Mouse (Mus musculus) myocyte (in vitro differentiated cells): ENCODE measurements around the gene Nisch. TPM values are rescaled to one million over a fixed set of nuclear protein-coding genes. Genes with fewer than 3 reads are reported as not detected.

Experiments
- H3K27me3 ChIP-seq: one replicate; pipeline ENCODE4 v1.6.1; 2011; ENCODE audit not compliant: control insufficient read depth, insufficient read depth, insufficient read length
- H3K36me3 ChIP-seq: one replicate; pipeline ENCODE4 v1.6.1; 2011; ENCODE audit not compliant: control insufficient read depth, insufficient read depth
- H3K4me2 ChIP-seq: one replicate; pipeline ENCODE4 v1.6.1; 2011; ENCODE audit warnings: low read depth, control low read depth
- H3K4me3 ChIP-seq: one replicate; pipeline ENCODE4 v1.5.1; 2011; ENCODE audit warnings: mild to moderate bottlenecking, control low read depth, moderate library complexity
- H3K79me2 ChIP-seq: one replicate; pipeline ENCODE4 v1.6.1; 2011; ENCODE audit not compliant: control insufficient read depth, insufficient read depth
- H3ac ChIP-seq: one replicate; pipeline ENCODE4 v1.6.1; 2011; ENCODE audit not compliant: control insufficient read depth, insufficient read length
- CEBPB ChIP-seq: IDR thresholded peaks from 2 replicates; pipeline ENCODE4 v1.6.1; 2011; ENCODE audit warnings: mild to moderate bottlenecking, moderate library complexity; ENCODE audit not compliant: poor library complexity, insufficient read depth, severe bottlenecking
- E2F4 ChIP-seq: IDR thresholded peaks from one replicate; pipeline ENCODE4 v1.6.1; 2011; ENCODE audit warnings: mild to moderate bottlenecking, control low read depth, moderate library complexity; ENCODE audit not compliant: insufficient read depth
- MAX ChIP-seq: IDR thresholded peaks from one replicate; pipeline ENCODE4 v1.6.1; 2011; ENCODE audit warnings: low read depth, mild to moderate bottlenecking, control low read depth
- MYOD1 ChIP-seq, 3 experiments: IDR thresholded peaks; one replicate each; pipeline ENCODE4 v1.6.1; 2011; ENCODE audit warnings: control low read depth in 2 of 3, low read depth in 2 of 3, mild to moderate bottlenecking in 2 of 3, moderate library complexity in 1 of 3; ENCODE audit not compliant: insufficient read length in 2 of 3, control insufficient read depth in 1 of 3
- MYOG ChIP-seq, 3 experiments: IDR thresholded peaks; one replicate each; pipeline ENCODE4 v1.6.1; 2011; ENCODE audit warnings: control low read depth in 2 of 3, low read depth in 2 of 3, mild to moderate bottlenecking in 2 of 3; ENCODE audit not compliant: insufficient read length in 2 of 3, control insufficient read depth in 1 of 3, insufficient read depth in 1 of 3
- POLR2A ChIP-seq: IDR thresholded peaks from one replicate; pipeline ENCODE4 v1.6.1; 2011; ENCODE audit warnings: low read depth, mild to moderate bottlenecking, control low read depth, moderate library complexity; ENCODE audit not compliant: insufficient read length
- POLR2AphosphoS2 ChIP-seq: IDR thresholded peaks from one replicate; pipeline ENCODE4 v1.6.1; 2011; ENCODE audit warnings: low read depth, control low read depth; ENCODE audit not compliant: insufficient read length
- REST ChIP-seq: IDR thresholded peaks from one replicate; pipeline ENCODE4 v1.6.1; 2011; ENCODE audit warnings: mild to moderate bottlenecking, control low read depth, moderate library complexity; ENCODE audit not compliant: insufficient read depth, insufficient read length
- SRF ChIP-seq: IDR thresholded peaks from one replicate; pipeline ENCODE4 v1.6.1; 2011; ENCODE audit warnings: low read depth; ENCODE audit not compliant: control insufficient read depth, insufficient read length
- TCF12 ChIP-seq: IDR thresholded peaks from one replicate; pipeline ENCODE4 v1.6.1; 2011; ENCODE audit warnings: mild to moderate bottlenecking, control low read depth; ENCODE audit not compliant: poor library complexity, insufficient read depth, severe bottlenecking
- TCF3 ChIP-seq: IDR thresholded peaks from one replicate; pipeline ENCODE4 v1.6.1; 2011; ENCODE audit warnings: low read depth, control low read depth; ENCODE audit not compliant: insufficient read length
- USF1 ChIP-seq: IDR thresholded peaks from one replicate; pipeline ENCODE4 v1.6.1; 2011; ENCODE audit warnings: low read depth, mild to moderate bottlenecking, control low read depth, moderate library complexity
- polyA plus RNA-seq: library from polyadenylated mRNA; unstranded; fragments of >200 nt; fragmentation: generic; extraction: Trizol; gene quantifications from one replicate; pipeline ENCODE4 v1.2.1, GENCODE M21; 2012; ENCODE audit warnings: missing spikeins

The Nisch gene
- polyA plus RNA-seq, 1 experiment: 266 TPM

- Histone ChIP-seq H3K4me2 (no peak overlapping the region), H3K27me3 (no peaks in the 10 kb centered on the region), H3K36me3 (peaks cover 51% of the 10 kb centered on the region), H3K4me3 (no peak overlapping the region), H3K79me2 (peaks cover 8% of the 10 kb centered on the region), H3ac (no peak overlapping the region)
- TF ChIP-seq POLR2A (no peak), TCF12 (no peak), REST (no peak), MAX (no peak), MYOD1 (IDR thresholded peaks at IDR 0.05; ENCODE audit: control insufficient read depth in 1 of 3, insufficient read length in 2 of 3, low read depth in 2 of 3) (no peak), POLR2AphosphoS2 (no peak), TCF3 (no peak)
Observed at GRCm38 (mm10) chr14:31181512-31181911, 35.2 kb downstream of the Nisch start.

- Histone ChIP-seq H3ac (no peak overlapping the region), H3K27me3 (no peaks in the 10 kb centered on the region), H3K36me3 (peaks cover 45% of the 10 kb centered on the region), H3K4me3 (no peak overlapping the region), H3K79me2 (peaks cover 8% of the 10 kb centered on the region), H3K4me2 (no peak overlapping the region)
- TF ChIP-seq REST (no peak), TCF12 (no peak), POLR2AphosphoS2 (peak; percentile 1), USF1 (no peak), CEBPB (no peak), SRF (no peak), E2F4 (no peak), MYOD1 (IDR thresholded peaks at IDR 0.05; ENCODE audit: control insufficient read depth in 1 of 3, insufficient read length in 2 of 3, low read depth in 2 of 3) (peak in 2 of 3 experiments; percentile 5 to 7), POLR2A (peak; percentile 26), MAX (no peak), MYOG (IDR thresholded peaks at IDR 0.05; ENCODE audit: control insufficient read depth in 1 of 3, insufficient read depth in 1 of 3, insufficient read length in 2 of 3, low read depth in 2 of 3) (peak in 1 of 3 experiments; percentile 24), TCF3 (no peak)
Observed at GRCm38 (mm10) chr14:31179677-31180365, 36.9 kb downstream of the Nisch start.

- TF ChIP-seq TCF3: no peak
- peak in 1 of 3 experiments; percentile 69 for TF ChIP-seq MYOG (IDR thresholded peaks at IDR 0.05; ENCODE audit: control insufficient read depth in 1 of 3, insufficient read depth in 1 of 3, insufficient read length in 2 of 3, low read depth in 2 of 3)
- TF ChIP-seq USF1: no peak
- TF ChIP-seq SRF: no peak
- no peak for TF ChIP-seq POLR2A
- no peak for TF ChIP-seq E2F4
- TF ChIP-seq REST: no peak
- TF ChIP-seq MYOD1 (IDR thresholded peaks at IDR 0.05; ENCODE audit: control insufficient read depth in 1 of 3, insufficient read length in 2 of 3, low read depth in 2 of 3): peak in 2 of 3 experiments; percentile 58 to 81
- no peak for TF ChIP-seq TCF12
- TF ChIP-seq POLR2AphosphoS2: peak; percentile 47
- no peak for TF ChIP-seq MAX
- no peak for TF ChIP-seq CEBPB
- H3ac ChIP-seq: no peak overlapping the region
- H3K36me3 ChIP-seq: peaks cover 56% of the 10 kb centered on the region
- no peak overlapping the region for H3K4me3 ChIP-seq
- peaks cover 4% of the 10 kb centered on the region for H3K79me2 ChIP-seq
- H3K4me2 ChIP-seq: no peak overlapping the region
- no peaks in the 10 kb centered on the region for H3K27me3 ChIP-seq
Observed at GRCm38 (mm10) chr14:31177715-31178114, 39.0 kb downstream of the Nisch start.

- peaks cover 57% of the 10 kb centered on the region for H3K36me3 ChIP-seq
- H3K27me3 ChIP-seq: no peaks in the 10 kb centered on the region
- no peak for TF ChIP-seq USF1
- TF ChIP-seq E2F4: no peak
- no peak for TF ChIP-seq MAX
- no peak for TF ChIP-seq SRF
- TF ChIP-seq MYOG (IDR thresholded peaks at IDR 0.05; ENCODE audit: control insufficient read depth in 1 of 3, insufficient read depth in 1 of 3, insufficient read length in 2 of 3, low read depth in 2 of 3): no peak
- no peak for TF ChIP-seq TCF3
- no peak for TF ChIP-seq POLR2A
- TF ChIP-seq CEBPB: no peak
- TF ChIP-seq REST: no peak
- TF ChIP-seq MYOD1 (IDR thresholded peaks at IDR 0.05; ENCODE audit: control insufficient read depth in 1 of 3, insufficient read length in 2 of 3, low read depth in 2 of 3): no peak
- TF ChIP-seq TCF12: no peak
- TF ChIP-seq POLR2AphosphoS2: no peak
- no peak overlapping the region for H3ac ChIP-seq
- no peak overlapping the region for H3K4me2 ChIP-seq
- peaks cover 4% of the 10 kb centered on the region for H3K79me2 ChIP-seq
- H3K4me3 ChIP-seq: no peak overlapping the region
Observed at GRCm38 (mm10) chr14:31177287-31177686, 39.5 kb downstream of the Nisch start.

GRCm38 (mm10) chr14:31173537-31173936 lies 43.2 kb downstream of the Nisch start:
- Histone ChIP-seq H3K27me3 (no peaks in the 10 kb centered on the region), H3K4me3 (no peak overlapping the region), H3ac (no peak overlapping the region), H3K79me2 (no peaks in the 10 kb centered on the region), H3K4me2 (no peak overlapping the region), H3K36me3 (peaks cover 48% of the 10 kb centered on the region)
- TF ChIP-seq MYOD1 (IDR thresholded peaks at IDR 0.05; ENCODE audit: control insufficient read depth in 1 of 3, insufficient read length in 2 of 3, low read depth in 2 of 3): no peak
- peak; percentile 43 for TF ChIP-seq POLR2AphosphoS2
- TF ChIP-seq CEBPB: no peak
- no peak for TF ChIP-seq SRF
- no peak for TF ChIP-seq TCF3
- no peak for TF ChIP-seq USF1
- no peak for TF ChIP-seq MAX
